Mouse (Mus musculus) lung, adult 2 months (tissue): ENCODE data around the gene Nr4a3.

Experiments used
- CTCF ChIP-seq: fragments of 200-500 bp; IDR thresholded peaks from 2 replicates; pipeline ENCODE4 v1.5.1; 2011; ENCODE audit warnings: mild to moderate bottlenecking, low read length, control low read depth; ENCODE audit not compliant: insufficient read depth
- POLR2A ChIP-seq: fragments of 200-500 bp; IDR thresholded peaks from 2 replicates; pipeline ENCODE4 v1.6.1; 2011; ENCODE audit warnings: low read depth, mild to moderate bottlenecking, control low read depth, low read length, borderline replicate concordance; ENCODE audit errors: extremely low read depth

DNA sequence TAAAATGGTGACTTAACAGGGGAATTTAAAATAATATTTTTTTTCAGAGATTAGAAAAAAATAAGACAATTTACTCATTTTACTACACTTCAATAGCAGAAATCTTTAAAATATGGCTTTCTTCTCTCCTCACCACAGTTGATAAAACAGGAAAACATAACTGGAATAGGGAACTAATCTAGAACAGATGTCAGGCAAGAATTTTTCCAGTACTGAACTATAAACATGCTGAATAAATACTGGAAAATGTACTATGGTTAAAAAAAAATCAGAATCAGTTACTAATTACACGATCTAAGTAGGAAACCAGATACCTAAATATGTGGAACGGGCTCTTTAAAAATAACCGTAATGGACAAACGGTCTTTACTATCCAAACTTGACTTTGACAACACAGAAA is 7.3 kb upstream of the Nr4a3 start:
- TF ChIP-seq CTCF (no peak), POLR2A (no peak)
